Mouse (Mus musculus): ENCODE measurements around the gene Gm28551.

The Gm28551 gene

GRCm38 (mm10) chr1:53291197-53291596, 61.3 kb downstream of the Gm28551 start:
- intact Hi-C loops (cut with DNase I), result loop anchor here (10.0 kb wide), 1 partner anchor 446 kb away; the partner anchor contains the start of gene Hibch

All from adrenal gland (tissue).